Mouse (Mus musculus) MEL (cell line): ENCODE results near the gene Selenot. TPM values are rescaled to one million over a fixed set of nuclear protein-coding genes. Genes with fewer than 3 reads are reported as not detected.
"Not testable (repeated sequence)": the region's sequence is repeated elsewhere in the genome, so short reads cannot be mapped to it uniquely, and the experiment has no call there.

ENCODE experiments used
- DNase-seq: peaks from one replicate; pipeline ENCODE4 v3.0.0; 2011; ENCODE audit warnings: low read depth, low spot score
- H3K27ac ChIP-seq: 2 replicates; pipeline ENCODE4 v1.5.1; 2012; ENCODE audit warnings: low read depth, mild to moderate bottlenecking, control low read depth, low read length, moderate library complexity; ENCODE audit not compliant: control insufficient read depth
- H3K27me3 ChIP-seq, 2 experiments: fragments of 150-350 bp in 1 of 2; sonication (generic) in 1 of 2; 2 replicates each; pipeline ENCODE4 v1.6.1; 2012; ENCODE audit warnings: low read length in 2 of 2, mild to moderate bottlenecking in 2 of 2, improper control_type of control experiment in 1 of 2, moderate library complexity in 1 of 2; ENCODE audit not compliant: insufficient read depth in 2 of 2, control insufficient read depth in 1 of 2
- H3K36me3 ChIP-seq, 2 experiments: 2 replicates each; pipeline ENCODE4 v1.6.1; 2012 to 2014; ENCODE audit warnings: low read length in 2 of 2, improper control_type of control experiment in 1 of 2, inconsistent platforms in 1 of 2, mild to moderate bottlenecking in 1 of 2; ENCODE audit not compliant: insufficient read depth in 2 of 2, control insufficient read depth in 1 of 2
- H3K4me1 ChIP-seq, 2 experiments: fragments of 150-350 bp in 1 of 2; sonication (generic) in 1 of 2; 2 replicates each; pipeline ENCODE4 v1.6.1; 2012; ENCODE audit warnings: low read length in 2 of 2, improper control_type of control experiment in 1 of 2, mild to moderate bottlenecking in 1 of 2; ENCODE audit not compliant: insufficient read depth in 2 of 2, control insufficient read depth in 1 of 2
- H3K4me3 ChIP-seq, 2 experiments: fragments of 150-350 bp in 1 of 2; sonication (generic) in 1 of 2; 2 replicates each; pipeline ENCODE4 v1.5.1; 2012; ENCODE audit warnings: low read depth in 2 of 2, low read length in 2 of 2, mild to moderate bottlenecking in 2 of 2, moderate library complexity in 2 of 2, control low read depth in 1 of 2, improper control_type of control experiment in 1 of 2; ENCODE audit not compliant: control insufficient read depth in 1 of 2, insufficient read depth in 1 of 2
- H3K79me2 ChIP-seq: 2 replicates; pipeline ENCODE4 v1.6.1; 2012; ENCODE audit warnings: mild to moderate bottlenecking, low read length, moderate library complexity; ENCODE audit not compliant: control insufficient read depth, poor library complexity, insufficient read depth
- H3K9ac ChIP-seq: 2 replicates; pipeline ENCODE4 v1.6.1; 2012; ENCODE audit warnings: low read depth, mild to moderate bottlenecking, control low read depth, low read length, moderate library complexity; ENCODE audit not compliant: control insufficient read depth, poor library complexity, severe bottlenecking
- H3K9me3 ChIP-seq: fragments of 150-350 bp; sonication (generic); replicated peaks from 2 replicates; pipeline ENCODE4 v1.6.1; 2012; ENCODE audit warnings: mild to moderate bottlenecking, low read length, improper control_type of control experiment, moderate library complexity; ENCODE audit not compliant: insufficient read depth
- BHLHE40 ChIP-seq: IDR thresholded peaks from 2 replicates; pipeline ENCODE4 v1.6.1; 2012; ENCODE audit warnings: low read depth, mild to moderate bottlenecking, inconsistent platforms, low read length, improper control_type of control experiment, borderline replicate concordance
- CHD1 ChIP-seq: IDR thresholded peaks from 2 replicates; pipeline ENCODE4 v1.6.1; 2012; ENCODE audit warnings: low read depth, mild to moderate bottlenecking, inconsistent platforms, low read length, improper control_type of control experiment
- CHD2 ChIP-seq: IDR thresholded peaks from 2 replicates; pipeline ENCODE4 v1.6.1; 2011; ENCODE audit warnings: low read length, improper control_type of control experiment
- ELF1 ChIP-seq: IDR thresholded peaks from 2 replicates; pipeline ENCODE4 v1.6.1; 2014; ENCODE audit warnings: low read depth, mild to moderate bottlenecking, inconsistent platforms, low read length, improper control_type of control experiment, moderate library complexity
- EP300 ChIP-seq, 2 experiments: IDR thresholded peaks; 2 replicates each; pipeline ENCODE4 v1.6.1; 2011; ENCODE audit warnings: improper control_type of control experiment in 2 of 2, low read length in 2 of 2, low read depth in 1 of 2, mild to moderate bottlenecking in 1 of 2
- ETS1 ChIP-seq: IDR thresholded peaks from 2 replicates; pipeline ENCODE4 v1.6.1; 2012; ENCODE audit warnings: low read depth, mild to moderate bottlenecking, inconsistent platforms, low read length, improper control_type of control experiment, moderate library complexity
- GABPA ChIP-seq: IDR thresholded peaks from 2 replicates; pipeline ENCODE4 v1.6.1; 2012; ENCODE audit warnings: low read depth, mild to moderate bottlenecking, inconsistent platforms, low read length, improper control_type of control experiment, moderate library complexity
- GATA1 ChIP-seq: IDR thresholded peaks from 2 replicates; pipeline ENCODE4 v1.6.1; 2011; ENCODE audit warnings: low read depth, low read length, improper control_type of control experiment
- HCFC1 ChIP-seq: IDR thresholded peaks from 2 replicates; pipeline ENCODE4 v1.6.1; 2012; ENCODE audit warnings: low read depth, mild to moderate bottlenecking, inconsistent platforms, low read length, improper control_type of control experiment, moderate library complexity
- KAT2A ChIP-seq: conservative IDR thresholded peaks from 2 replicates; pipeline ENCODE4 v1.6.1; 2012; ENCODE audit warnings: low read depth, low read length, improper control_type of control experiment, inconsistent platforms
- MAX ChIP-seq: IDR thresholded peaks from 2 replicates; pipeline ENCODE4 v1.6.1; 2011; ENCODE audit warnings: low read length, improper control_type of control experiment
- MAZ ChIP-seq: IDR thresholded peaks from 2 replicates; pipeline ENCODE4 v1.6.1; 2012; ENCODE audit warnings: low read depth, mild to moderate bottlenecking, inconsistent platforms, low read length, improper control_type of control experiment
- MXI1 ChIP-seq: IDR thresholded peaks from 2 replicates; pipeline ENCODE4 v1.6.1; 2011; ENCODE audit warnings: mild to moderate bottlenecking, low read depth, low read length, improper control_type of control experiment
- MYC ChIP-seq: IDR thresholded peaks from 2 replicates; pipeline ENCODE4 v1.6.1; 2011; ENCODE audit warnings: low read depth, mild to moderate bottlenecking, low read length, improper control_type of control experiment, moderate library complexity
- NELFE ChIP-seq: IDR thresholded peaks from 2 replicates; pipeline ENCODE4 v1.6.1; 2011; ENCODE audit warnings: low read depth, low read length, improper control_type of control experiment
- NRF1 ChIP-seq: IDR thresholded peaks from 2 replicates; pipeline ENCODE4 v1.6.1; 2014; ENCODE audit warnings: low read depth, mild to moderate bottlenecking, inconsistent platforms, low read length, improper control_type of control experiment, moderate library complexity; ENCODE audit not compliant: poor library complexity, insufficient read depth, severe bottlenecking
- POLR2A ChIP-seq, 2 experiments: IDR thresholded peaks; 2 replicates each; pipeline ENCODE4 v1.6.1; 2011 to 2012; ENCODE audit warnings: low read length in 2 of 2, mild to moderate bottlenecking in 2 of 2, control low read depth in 1 of 2, improper control_type of control experiment in 1 of 2, low read depth in 1 of 2, moderate library complexity in 1 of 2; ENCODE audit not compliant: control insufficient read depth in 1 of 2, insufficient read depth in 1 of 2, poor library complexity in 1 of 2
- POLR2AphosphoS2 ChIP-seq: IDR thresholded peaks from 2 replicates; pipeline ENCODE4 v1.6.1; 2011; ENCODE audit warnings: low read length, improper control_type of control experiment
- POLR2AphosphoS5 ChIP-seq: IDR thresholded peaks from 2 replicates; pipeline ENCODE4 v1.6.1; 2012; ENCODE audit warnings: low read depth, borderline replicate concordance, mild to moderate bottlenecking, inconsistent platforms, low read length, moderate library complexity, mixed read lengths
- RCOR1 ChIP-seq: IDR thresholded peaks from 2 replicates; pipeline ENCODE4 v1.6.1; 2012; ENCODE audit warnings: low read depth, mild to moderate bottlenecking, inconsistent platforms, low read length, improper control_type of control experiment
- SIN3A ChIP-seq: IDR thresholded peaks from 2 replicates; pipeline ENCODE4 v1.6.1; 2012; ENCODE audit warnings: low read length, improper control_type of control experiment, inconsistent platforms
- SMC3 ChIP-seq: IDR thresholded peaks from 2 replicates; pipeline ENCODE4 v1.6.1; 2011; ENCODE audit warnings: low read depth, low read length, improper control_type of control experiment
- TAL1 ChIP-seq: IDR thresholded peaks from 2 replicates; pipeline ENCODE4 v1.6.1; 2012; ENCODE audit warnings: mild to moderate bottlenecking, inconsistent platforms, low read length, moderate library complexity, mixed read lengths
- TCF12 ChIP-seq: IDR thresholded peaks from 2 replicates; pipeline ENCODE4 v1.6.1; 2014; ENCODE audit warnings: low read depth, mild to moderate bottlenecking, inconsistent platforms, low read length, improper control_type of control experiment, moderate library complexity
- USF1 ChIP-seq: IDR thresholded peaks from 2 replicates; pipeline ENCODE4 v1.6.1; 2014; ENCODE audit warnings: low read depth, mild to moderate bottlenecking, inconsistent platforms, low read length, improper control_type of control experiment, moderate library complexity
- ZC3H11A ChIP-seq: IDR thresholded peaks from 2 replicates; pipeline ENCODE4 v1.6.1; 2012; ENCODE audit warnings: low read depth, mild to moderate bottlenecking, inconsistent platforms, low read length, improper control_type of control experiment
- ZKSCAN1 ChIP-seq: IDR thresholded peaks from 2 replicates; pipeline ENCODE4 v1.6.1; 2012; ENCODE audit warnings: low read depth, mild to moderate bottlenecking, inconsistent platforms, low read length, improper control_type of control experiment, moderate library complexity
- ZMIZ1 ChIP-seq: IDR thresholded peaks from 2 replicates; pipeline ENCODE4 v1.6.1; 2012; ENCODE audit warnings: low read depth, mild to moderate bottlenecking, inconsistent platforms, low read length, improper control_type of control experiment, moderate library complexity
- polyA plus RNA-seq, 2 experiments: library from polyadenylated mRNA; stranded (reverse) in 1 of 2; unstranded in 1 of 2; fragments of >175 nt in 1 of 2; fragments of >200 nt in 1 of 2; gene quantifications; 2 replicates each; pipeline versions ENCODE4 v1.2.1 to v1.2.4; 2012; ENCODE audit warnings: low replicate concordance in 2 of 2, low read depth in 1 of 2; ENCODE audit not compliant: insufficient read length in 2 of 2, insufficient read depth in 1 of 2, missing spikeins in 1 of 2
- total RNA-seq: library from RNA; depleted of rRNA; stranded (reverse); fragments of 300-350 nt; gene quantifications from 2 replicates; pipeline ENCODE4 v1.2.3, GENCODE M21; 2012

Gene Selenot
- total and polyA plus RNA-seq, 3 experiments = 78.3 to 107 (median 89.5) TPM

- H3K9ac ChIP-seq = no peak overlapping the region
- H3K79me2 ChIP-seq = peaks cover 57% of the 10 kb centered on the region
- peak overlapping the region; percentile 46 for H3K27ac ChIP-seq
- no peak overlapping the region for H3K4me3 ChIP-seq
- peaks cover 16 to 37% of the 10 kb centered on the region in 2 experiments for H3K36me3 ChIP-seq
- no peaks in the 10 kb centered on the region for H3K27me3 ChIP-seq
- no peak for DNase-seq
- TF ChIP-seq USF1 = no peak
- no peak for TF ChIP-seq POLR2AphosphoS2
- TF ChIP-seq CHD2 = no peak
- no peak for TF ChIP-seq POLR2A (IDR thresholded peaks at IDR 0.05; ENCODE audit: control insufficient read depth in 1 of 2, insufficient read depth in 1 of 2, low read depth in 1 of 2, low read length in 2 of 2, poor library complexity in 1 of 2)
- TF ChIP-seq ZKSCAN1 = no peak
- no peak for TF ChIP-seq HCFC1
- TF ChIP-seq SMC3 = no peak
- TF ChIP-seq ZC3H11A = no peak
- no peak for TF ChIP-seq KAT2A
- no peak for TF ChIP-seq SIN3A
- TF ChIP-seq GABPA = no peak
- no peak for TF ChIP-seq BHLHE40
- TF ChIP-seq CHD1 = no peak
- no peak for TF ChIP-seq POLR2AphosphoS5
- H3K4me1 ChIP-seq = peaks cover 17 to 19% of the 10 kb centered on the region in 2 experiments
- no peaks in the 10 kb centered on the region for H3K9me3 ChIP-seq
Measured at GRCm38 (mm10) chr3:58582297-58582696, 5.9 kb downstream of the Selenot start.

- peak; percentile 86 for DNase-seq
- H3K27ac ChIP-seq = peak overlapping the region; percentile 46
- H3K4me1 ChIP-seq = peaks cover 14 to 19% of the 10 kb centered on the region in 2 experiments
- H3K36me3 ChIP-seq = peaks cover 16 to 35% of the 10 kb centered on the region in 2 experiments
- H3K9me3 ChIP-seq = no peaks in the 10 kb centered on the region
- no peaks in the 10 kb centered on the region for H3K27me3 ChIP-seq
- no peak overlapping the region for H3K9ac ChIP-seq
- TF ChIP-seq MYC (peak; percentile 88), GATA1 (peak; percentile 67), CHD2 (no peak), TAL1 (peak; percentile 46; the same call in 1 of the 2 replicates), RCOR1 (peak; percentile 50; the same call in 1 of the 2 replicates), MXI1 (peak; percentile 94), EP300 (IDR thresholded peaks at IDR 0.05; ENCODE audit: low read depth in 1 of 2, low read length in 2 of 2) (peak; percentile 48 to 72), POLR2AphosphoS2 (no peak), TCF12 (peak; percentile 55; the same call in 1 of the 2 replicates), ZMIZ1 (0 out of 2 replicates have a peak, but pooled peaks have one; percentile 22), POLR2AphosphoS5 (no peak), BHLHE40 (peak; percentile 65), USF1 (peak; percentile 79), ETS1 (peak; percentile 77), MAZ (no peak), NRF1 (no peak), MAX (peak; percentile 89), KAT2A (no peak), SIN3A (peak; percentile 86), ELF1 (no peak), SMC3 (no peak), NELFE (no peak)
- no peak overlapping the region for H3K4me3 ChIP-seq
- H3K79me2 ChIP-seq = peaks cover 53% of the 10 kb centered on the region
Measured at GRCm38 (mm10) chr3:58582788-58583426, 6.5 kb downstream of the Selenot start.

GRCm38 (mm10) chr3:58590544-58590943, 14.1 kb downstream of the Selenot start:
- peaks cover 0 to 28% of the 10 kb centered on the region in 2 experiments; a peak in 2 of 4 replicates for H3K36me3 ChIP-seq
- not testable (repeated sequence) for H3K9ac ChIP-seq, H3K4me1 ChIP-seq

More at GRCm38 (mm10) chr3:58590544-58590943, 14.1 kb downstream of the Selenot start:
- H3K27ac ChIP-seq, H3K79me2 ChIP-seq, H3K4me3 ChIP-seq, DNase-seq, H3K27me3 ChIP-seq, H3K9me3 ChIP-seq: not testable (repeated sequence)
